Mouse (Mus musculus): ENCODE measurements around the gene Nicn1. TPM values are rescaled to one million over a fixed set of nuclear protein-coding genes. Genes with fewer than 3 reads are reported as not detected.

The Nicn1 gene
- polyA plus RNA-seq, 1 experiment from 2014 or later: 37.2 TPM

- no peaks in the 10 kb centered on the region for H3K27me3 ChIP-seq
- WGBS: 40% methylated on average over 10 of the region's 10 CpGs
- 0 out of 2 replicates have a peak overlapping the region, but pooled peaks have one; percentile 30 for H3K27ac ChIP-seq
- peak overlapping the region; percentile 79 for H3K4me2 ChIP-seq
- H3K9me3 ChIP-seq: no peaks in the 10 kb centered on the region
- ATAC-seq (ENCODE audit: borderline replicate concordance, extremely low read depth, low FRiP score, low TSS enrichment): no peak
- peak overlapping the region; percentile 57 for H3K4me3 ChIP-seq
- peaks cover 37% of the 10 kb centered on the region for H3K4me1 ChIP-seq
- peak overlapping the region; percentile 72 for H3K9ac ChIP-seq
- H3K36me3 ChIP-seq: peaks cover 13% of the 10 kb centered on the region
Observed at GRCm38 (mm10) chr9:108340258-108341138, 50.3 kb downstream of the Nicn1 start.

GRCm38 (mm10) chr9:108341139-108341475 is 50.9 kb downstream of the Nicn1 start:
- no peak overlapping the region for H3K9ac ChIP-seq

GRCm38 (mm10) chr9:108341801-108342200 is 51.6 kb downstream of the Nicn1 start:
- no peak overlapping the region for H3K4me3 ChIP-seq
- H3K27me3 ChIP-seq: no peaks in the 10 kb centered on the region
- H3K4me2 ChIP-seq: no peak overlapping the region; the same call in 1 of the 2 replicates
- peaks cover 4% of the 10 kb centered on the region for H3K36me3 ChIP-seq
- H3K9me3 ChIP-seq: no peaks in the 10 kb centered on the region
- peaks cover 37% of the 10 kb centered on the region for H3K4me1 ChIP-seq
- no peak for ATAC-seq (ENCODE audit: borderline replicate concordance, extremely low read depth, low FRiP score, low TSS enrichment)
- peak overlapping the region; percentile 73 for H3K27ac ChIP-seq
- no peak overlapping the region for H3K9ac ChIP-seq

More at GRCm38 (mm10) chr9:108341139-108341475, 50.9 kb downstream of the Nicn1 start:
- Histone ChIP-seq H3K36me3 (peaks cover 7% of the 10 kb centered on the region), H3K4me1 (peaks cover 37% of the 10 kb centered on the region), H3K27me3 (no peaks in the 10 kb centered on the region), H3K4me2 (peak overlapping the region; percentile 79; the same call in 1 of the 2 replicates), H3K27ac (0 out of 2 replicates have a peak overlapping the region, but pooled peaks have one; percentile 20), H3K4me3 (0 out of 2 replicates have a peak overlapping the region, but pooled peaks have one; percentile 57), H3K9me3 (no peaks in the 10 kb centered on the region)
- no peak for ATAC-seq (ENCODE audit: borderline replicate concordance, extremely low read depth, low FRiP score, low TSS enrichment)
- 91% methylated on average over 5 of the region's 5 CpGs for WGBS

DNA sequence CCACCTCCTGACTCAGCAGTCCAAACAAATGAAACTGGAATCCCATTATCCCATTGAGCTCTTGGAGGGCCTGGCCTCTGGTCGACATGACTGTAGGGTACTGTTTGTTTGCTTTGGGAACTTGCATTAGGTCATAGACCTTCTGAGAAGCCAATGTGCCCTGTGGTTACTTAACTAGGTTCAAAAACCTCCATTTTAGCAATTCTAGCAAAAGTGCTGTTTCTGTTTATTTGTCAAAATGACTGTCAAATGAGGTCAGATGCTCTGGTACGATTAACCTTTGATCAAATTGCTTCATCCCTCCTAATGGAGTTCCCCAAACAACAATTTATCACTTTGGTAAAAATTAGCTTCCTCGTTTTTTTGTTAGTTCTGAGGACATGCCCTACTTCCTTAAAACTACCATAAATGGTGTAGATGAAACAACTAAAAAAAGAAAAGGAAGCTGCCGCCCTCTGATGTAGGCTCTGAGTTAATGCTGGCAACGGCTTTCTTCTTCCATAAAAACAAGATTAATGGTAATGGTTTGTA is 52.1 kb downstream of the Nicn1 start:
- ATAC-seq (ENCODE audit: borderline replicate concordance, extremely low read depth, low FRiP score, low TSS enrichment): no peak
- Histone ChIP-seq H3K36me3 (peaks cover 4% of the 10 kb centered on the region), H3K4me2 (no peak overlapping the region), H3K9ac (no peak overlapping the region), H3K4me3 (no peak overlapping the region), H3K4me1 (peaks cover 37% of the 10 kb centered on the region), H3K27me3 (no peaks in the 10 kb centered on the region), H3K9me3 (no peaks in the 10 kb centered on the region), H3K27ac (peak overlapping the region; percentile 73)
- 19% methylated on average over 5 of the region's 5 CpGs for WGBS

- WGBS: 81% methylated on average over 3 of the region's 3 CpGs
- Histone ChIP-seq H3K36me3 (no peaks in the 10 kb centered on the region), H3K4me3 (no peak overlapping the region), H3K4me1 (peaks cover 35% of the 10 kb centered on the region), H3K4me2 (no peak overlapping the region), H3K9ac (no peak overlapping the region), H3K27ac (no peak overlapping the region), H3K27me3 (no peaks in the 10 kb centered on the region), H3K9me3 (no peaks in the 10 kb centered on the region)
- no peak for ATAC-seq (ENCODE audit: borderline replicate concordance, extremely low read depth, low FRiP score, low TSS enrichment)
Observed at GRCm38 (mm10) chr9:108343331-108343730, 53.1 kb downstream of the Nicn1 start.

DNA sequence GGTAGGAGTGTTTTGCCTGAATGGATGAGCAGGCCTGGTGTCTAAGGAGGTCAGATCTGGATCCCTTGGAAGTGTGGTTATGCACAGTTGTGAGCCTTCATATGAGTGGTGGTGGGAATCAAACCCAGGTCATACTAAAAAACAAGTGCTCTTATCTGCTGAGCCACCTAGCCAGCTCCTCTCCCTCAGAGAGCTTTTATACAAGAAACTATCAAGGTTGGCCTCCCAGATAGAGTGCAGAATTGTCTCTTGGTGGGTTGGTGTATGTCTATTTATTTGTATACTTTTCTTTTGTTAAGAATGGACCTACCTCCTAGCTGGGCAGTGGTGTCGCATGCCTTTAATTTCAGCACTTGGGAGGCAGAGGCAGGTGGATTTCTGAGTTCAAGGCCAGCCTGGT is 53.6 kb downstream of the Nicn1 start:
- Histone ChIP-seq H3K4me1 (peaks cover 35% of the 10 kb centered on the region), H3K36me3 (no peaks in the 10 kb centered on the region), H3K9me3 (no peaks in the 10 kb centered on the region), H3K4me2 (no peak overlapping the region), H3K27ac (no peak overlapping the region), H3K9ac (no peak overlapping the region), H3K27me3 (no peaks in the 10 kb centered on the region), H3K4me3 (no peak overlapping the region)
- ATAC-seq (ENCODE audit: borderline replicate concordance, extremely low read depth, low FRiP score, low TSS enrichment): no peak
- WGBS: 97% methylated on average over 1 of the region's 1 CpGs

GRCm38 (mm10) chr9:108344471-108344870 is 54.2 kb downstream of the Nicn1 start:
- H3K27ac ChIP-seq: no peak overlapping the region

More at GRCm38 (mm10) chr9:108344471-108344870, 54.2 kb downstream of the Nicn1 start:
- peaks cover 40% of the 10 kb centered on the region for H3K4me1 ChIP-seq
- no peak for ATAC-seq (ENCODE audit: borderline replicate concordance, extremely low read depth, low FRiP score, low TSS enrichment)
- H3K36me3 ChIP-seq: no peaks in the 10 kb centered on the region
- H3K9me3 ChIP-seq: no peaks in the 10 kb centered on the region
- H3K4me2 ChIP-seq: no peak overlapping the region
- no peaks in the 10 kb centered on the region for H3K27me3 ChIP-seq
- H3K4me3 ChIP-seq: no peak overlapping the region
- WGBS: 74% methylated on average over 4 of the region's 4 CpGs
- no peak overlapping the region for H3K9ac ChIP-seq

Other genes starting within 250 kb of the Nicn1 start
- 28.6 and 30.9 TPM in 2 replicates for gene Gmppb, start 241.2 kb upstream of the Nicn1 start, polyA plus RNA-seq (2015; fragmentation: Nextera tagmentation; extraction: Ambion mirVana)
- 2.5 and 2.9 TPM in 2 replicates for gene Amigo3, start 237.3 kb upstream of the Nicn1 start, polyA plus RNA-seq (2015; fragmentation: Nextera tagmentation; extraction: Ambion mirVana)
- 0.25 and 0.35 TPM in 2 replicates for gene Mst1, start 210.0 kb upstream of the Nicn1 start, polyA plus RNA-seq (2015; fragmentation: Nextera tagmentation; extraction: Ambion mirVana)
- 22.3 and 28.4 TPM in 2 replicates for gene Rnf123, start 207.1 kb upstream of the Nicn1 start, polyA plus RNA-seq (2015; fragmentation: Nextera tagmentation; extraction: Ambion mirVana)
- 57.8 and 59.1 TPM in 2 replicates for gene Apeh, start 195.8 kb upstream of the Nicn1 start, polyA plus RNA-seq (2015; fragmentation: Nextera tagmentation; extraction: Ambion mirVana)
- 0.19 and 0.34 TPM in 2 replicates for gene Bsn, start 100.0 kb upstream of the Nicn1 start, polyA plus RNA-seq (2015; fragmentation: Nextera tagmentation; extraction: Ambion mirVana)
- 100 and 110 TPM in 2 replicates for gene Dag1, start 26.5 kb upstream of the Nicn1 start, polyA plus RNA-seq (2015; fragmentation: Nextera tagmentation; extraction: Ambion mirVana)
- 19.7 and 20.5 TPM in 2 replicates for gene Amt, start 6.4 kb downstream of the Nicn1 start, polyA plus RNA-seq (2015; fragmentation: Nextera tagmentation; extraction: Ambion mirVana)
- 484 and 512 TPM in 2 replicates for gene Rhoa, start 15.7 kb downstream of the Nicn1 start, polyA plus RNA-seq (2015; fragmentation: Nextera tagmentation; extraction: Ambion mirVana)
- gene Tcta, start 15.7 kb downstream of the Nicn1 start, polyA plus RNA-seq (2015; fragmentation: Nextera tagmentation; extraction: Ambion mirVana): 29.6 and 35.5 TPM in 2 replicates
- 654 and 708 TPM in 2 replicates for gene Gpx1, start 48.5 kb downstream of the Nicn1 start, polyA plus RNA-seq (2015; fragmentation: Nextera tagmentation; extraction: Ambion mirVana)
- gene Usp4, start 57.4 kb downstream of the Nicn1 start, polyA plus RNA-seq (2015; fragmentation: Nextera tagmentation; extraction: Ambion mirVana): 99.6 and 107 TPM in 2 replicates
- 0.39 and 0.40 TPM in 2 replicates for gene 1700102P08Rik, start 102.4 kb downstream of the Nicn1 start, polyA plus RNA-seq (2015; fragmentation: Nextera tagmentation; extraction: Ambion mirVana)
- 2.4 and 2.6 TPM in 2 replicates for gene Ccdc36, start 138.1 kb downstream of the Nicn1 start, polyA plus RNA-seq (2015; fragmentation: Nextera tagmentation; extraction: Ambion mirVana)
- gene BC048562, start 146.1 kb downstream of the Nicn1 start, polyA plus RNA-seq (2015; fragmentation: Nextera tagmentation; extraction: Ambion mirVana): not detected in 2 replicates
- 56.6 and 60.4 TPM in 2 replicates for gene Ccdc71, start 170.1 kb downstream of the Nicn1 start, polyA plus RNA-seq (2015; fragmentation: Nextera tagmentation; extraction: Ambion mirVana)
- gene Klhdc8b, start 171.2 kb downstream of the Nicn1 start, polyA plus RNA-seq (2015; fragmentation: Nextera tagmentation; extraction: Ambion mirVana): 67.2 and 75.3 TPM in 2 replicates
- 66.9 and 74.4 TPM in 2 replicates for gene Lamb2, start 189.3 kb downstream of the Nicn1 start, polyA plus RNA-seq (2015; fragmentation: Nextera tagmentation; extraction: Ambion mirVana)
- gene Usp19, start 200.2 kb downstream of the Nicn1 start, polyA plus RNA-seq (2015; fragmentation: Nextera tagmentation; extraction: Ambion mirVana): 61.9 and 68.5 TPM in 2 replicates
- gene Qars, start 217.3 kb downstream of the Nicn1 start, polyA plus RNA-seq (2015; fragmentation: Nextera tagmentation; extraction: Ambion mirVana): 89.4 and 108 TPM in 2 replicates
- 115 and 120 TPM in 2 replicates for gene Qrich1, start 226.4 kb downstream of the Nicn1 start, polyA plus RNA-seq (2015; fragmentation: Nextera tagmentation; extraction: Ambion mirVana)

Data from lung, embryonic 15.5 days (tissue).